Mouse (Mus musculus): ENCODE data around the gene Olfr143. TPM values are rescaled to one million over a fixed set of nuclear protein-coding genes. Genes with fewer than 3 reads are reported as not detected.

Olfr143 gene
- not detected for total RNA-seq (2021)
- long read RNA-seq, experiment 1 = 0 reads
- long read RNA-seq, experiment 2 = 0 reads

DNA sequence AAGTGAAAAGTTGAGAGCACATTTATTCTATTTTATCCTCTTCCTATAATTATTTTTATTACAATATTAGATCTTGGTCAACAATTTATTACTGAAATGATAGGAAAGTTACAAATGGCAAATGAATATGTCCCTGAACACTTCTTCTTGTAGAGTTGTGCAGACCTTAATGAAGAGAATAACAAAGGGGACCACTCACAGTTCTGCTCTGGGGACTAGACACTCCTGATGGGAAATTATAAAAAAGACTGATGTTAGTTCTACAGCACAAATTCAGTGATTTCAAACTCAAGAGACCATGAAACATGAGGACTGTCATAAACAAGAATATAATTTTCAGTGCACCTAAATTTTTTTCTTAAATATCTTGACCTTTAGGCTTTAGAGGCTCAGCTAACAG, at the start of gene Olfr143:
Gene Olfr143 (plus strand): TSS at position 301 of the 400 bp plus-strand sequence.
- DNase-seq = no peak

DNA sequence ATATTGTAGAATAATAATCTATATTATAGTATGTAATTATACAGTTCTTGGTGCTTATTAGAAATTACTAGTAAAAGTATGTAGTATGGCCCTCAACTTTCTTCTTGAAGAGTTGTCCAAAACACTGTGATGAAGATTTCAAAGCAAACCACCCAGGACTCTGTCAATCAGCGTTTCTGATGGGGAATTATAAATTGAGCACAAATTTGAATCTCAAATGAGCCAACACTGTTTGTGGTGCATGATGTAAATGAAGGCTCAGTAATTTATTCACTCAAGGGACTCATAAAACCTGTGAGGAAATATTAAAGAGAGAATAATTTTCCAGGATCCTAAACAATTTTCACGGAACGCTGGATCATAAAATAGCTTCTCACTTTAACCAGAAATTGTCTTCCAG, 44.5 kb upstream of the Olfr143 start, which contains the start of gene Olfr893:
Gene Olfr893 (plus strand): TSS at position 301 of the 400 bp plus-strand sequence.
- DNase-seq = no peak

DNA sequence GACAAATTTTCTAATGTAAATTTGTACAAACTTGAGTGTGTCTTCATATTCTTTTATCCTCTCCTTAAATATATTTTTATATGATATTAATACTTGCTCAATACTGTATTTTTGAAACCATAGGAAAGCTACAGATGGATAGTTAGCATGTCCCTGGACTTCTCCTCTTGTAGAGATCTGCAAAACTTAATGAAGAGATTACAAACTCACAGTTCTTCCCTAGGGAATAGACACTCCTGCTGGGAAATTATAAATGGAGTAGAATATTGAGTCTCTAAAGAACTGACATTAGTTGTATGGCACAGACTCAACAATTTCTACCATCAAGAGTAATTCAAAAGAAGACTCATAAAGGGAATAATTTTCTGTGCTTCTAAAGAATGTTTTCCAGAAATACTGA, 34.8 kb upstream of the Olfr143 start, which contains the start of gene Olfr894:
Gene Olfr894 (plus strand): TSS at position 301 of the 400 bp plus-strand sequence.
- no peak for DNase-seq

DNA sequence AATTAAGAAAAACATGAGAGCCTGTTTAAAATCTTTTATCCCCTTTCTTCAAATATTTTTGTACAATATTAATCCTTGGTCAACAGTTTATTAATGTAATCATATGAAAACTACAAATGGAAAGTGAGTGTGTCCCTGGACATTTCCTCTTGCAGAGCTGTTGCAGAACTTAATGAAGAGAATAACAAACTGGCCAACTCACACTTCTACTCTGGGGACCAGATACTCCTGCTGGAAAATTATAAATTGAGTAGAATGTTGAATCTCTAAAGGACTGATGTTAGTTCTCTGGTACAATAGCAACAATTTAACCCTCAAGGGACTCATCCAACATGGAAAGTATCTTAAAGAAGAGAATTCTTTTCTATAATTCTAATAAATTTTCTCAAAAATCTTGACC, 15.0 kb downstream of the Olfr143 start, which contains the start of gene Olfr895:
Gene Olfr895 (plus strand): TSS at position 301 of the 400 bp plus-strand sequence.
- no peak for DNase-seq

DNA sequence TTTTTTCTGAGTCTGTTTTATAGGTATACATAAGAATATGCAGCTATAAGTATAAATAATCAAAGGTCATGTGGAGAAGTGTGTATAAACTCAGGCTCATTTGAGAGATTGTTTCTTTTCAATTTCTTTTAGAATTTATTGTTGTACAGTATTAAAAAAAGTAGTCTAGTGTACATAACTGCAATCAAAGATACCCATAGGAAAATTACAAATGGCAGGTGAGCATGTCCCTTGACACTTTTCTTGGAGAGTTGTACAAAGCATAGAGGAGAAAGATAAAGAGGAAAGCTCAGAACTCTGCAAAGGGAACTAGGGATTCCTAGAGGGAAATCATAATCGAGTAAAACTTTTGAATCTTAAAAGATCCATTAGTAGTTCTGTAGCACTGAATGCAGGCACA, 38.2 kb downstream of the Olfr143 start, which contains the start of gene Olfr896-ps1:
Gene Olfr896-ps1 (plus strand): TSS at position 301 of the 400 bp plus-strand sequence.
- no peak for DNase-seq

Other genes starting within 250 kb of the Olfr143 start
- gene Olfr883, start 227.0 kb upstream of the Olfr143 start, total RNA-seq (2021) = not detected
- gene Olfr884, start 206.2 kb upstream of the Olfr143 start, total RNA-seq (2021) = not detected
- not detected for gene Olfr885, start 191.5 kb upstream of the Olfr143 start, total RNA-seq (2021)
- not detected for gene Olfr887, start 168.7 kb upstream of the Olfr143 start, total RNA-seq (2021)
- gene Olfr888, start 144.6 kb upstream of the Olfr143 start, total RNA-seq (2021) = not detected
- gene Olfr889, start 137.6 kb upstream of the Olfr143 start, total RNA-seq (2021) = not detected
- gene Olfr890, start 110.3 kb upstream of the Olfr143 start, total RNA-seq (2021) = not detected
- not detected for gene Olfr891, start 72.0 kb upstream of the Olfr143 start, total RNA-seq (2021)
- not detected for gene Olfr893, start 44.4 kb upstream of the Olfr143 start, total RNA-seq (2021)
- gene Olfr894, start 34.7 kb upstream of the Olfr143 start, total RNA-seq (2021) = not detected
- gene Olfr895, start 15.1 kb downstream of the Olfr143 start, total RNA-seq (2021) = not detected
- not detected for gene Olfr896-ps1, start 38.3 kb downstream of the Olfr143 start, total RNA-seq (2021)
- gene Olfr25, start 76.3 kb downstream of the Olfr143 start, total RNA-seq (2021) = not detected
- gene Olfr898, start 95.6 kb downstream of the Olfr143 start, total RNA-seq (2021) = not detected
- gene Olfr250, start 114.1 kb downstream of the Olfr143 start, total RNA-seq (2021) = not detected
- not detected for gene Olfr251, start 124.3 kb downstream of the Olfr143 start, total RNA-seq (2021)
- gene Olfr147, start 148.9 kb downstream of the Olfr143 start, total RNA-seq (2021) = not detected
- gene Olfr901, start 176.7 kb downstream of the Olfr143 start, total RNA-seq (2021) = not detected
- not detected for gene Olfr902, start 194.9 kb downstream of the Olfr143 start, total RNA-seq (2021)
- gene Olfr904, start 210.4 kb downstream of the Olfr143 start, total RNA-seq (2021) = not detected
- not detected for gene Olfr905, start 218.3 kb downstream of the Olfr143 start, total RNA-seq (2021)
- gene Olfr906, start 234.3 kb downstream of the Olfr143 start, total RNA-seq (2021) = not detected
- gene Olfr907, start 243.0 kb downstream of the Olfr143 start, total RNA-seq (2021) = not detected